Mouse (Mus musculus): ENCODE results near the gene Pfkm.

DNA sequence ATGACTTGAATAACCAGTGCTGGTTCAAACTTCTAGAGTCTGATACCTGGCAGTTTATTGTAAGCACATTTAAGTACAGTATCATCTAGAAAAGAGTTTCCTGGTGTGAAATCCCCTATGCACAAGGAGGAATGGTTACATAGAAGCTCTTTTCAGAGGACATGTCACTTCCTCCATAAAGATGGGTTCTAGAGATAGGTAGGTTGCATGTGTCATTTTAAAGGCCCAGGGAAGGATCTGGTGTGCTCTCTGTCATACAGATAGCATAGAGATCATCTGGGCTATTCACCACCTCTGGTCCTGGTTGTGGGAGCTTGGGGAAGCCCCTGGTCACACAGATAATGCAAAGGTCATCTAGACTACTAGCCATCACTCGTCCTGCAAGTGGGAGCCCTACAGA lies 64.9 kb downstream of the Pfkm start:
- TF ChIP-seq CTCF (IDR thresholded peaks at IDR 0.05; ENCODE audit: low read depth, low read length) (no peak), POLR2A (IDR thresholded peaks at IDR 0.05; ENCODE audit: extremely low read depth, insufficient read depth, low read length) (no peak)

All from liver, adult 2 months (tissue).